Mouse (Mus musculus): Measurements from ENCODE around the gene Rbms1.

Gene Rbms1

GRCm38 (mm10) chr2:60711098-60711880 lies 251.7 kb downstream of the Rbms1 start:
- peak; percentile 13 for DNase-seq (ENCODE audit: low read depth)

- DNase-seq (ENCODE audit: low read depth), result no peak
These were observed 252.7 kb downstream of the Rbms1 start for GRCm38 (mm10) chr2:60710317-60710716.

- no peak for DNase-seq (ENCODE audit: low read depth)
These were observed 254.3 kb downstream of the Rbms1 start for GRCm38 (mm10) chr2:60708671-60709070.

GRCm38 (mm10) chr2:60706866-60707265 lies 256.1 kb downstream of the Rbms1 start:
- DNase-seq (ENCODE audit: low read depth), result no peak

- no peak for DNase-seq (ENCODE audit: low read depth)
These were observed 257.6 kb downstream of the Rbms1 start for GRCm38 (mm10) chr2:60705426-60705825.

- no peak for DNase-seq (ENCODE audit: low read depth)
These were observed 259.7 kb downstream of the Rbms1 start for GRCm38 (mm10) chr2:60703315-60703714.

GRCm38 (mm10) chr2:60700956-60701355 lies 262.0 kb downstream of the Rbms1 start:
- no peak for DNase-seq (ENCODE audit: low read depth)

Data from induced T-regulatory cell, adult 2 months (primary cell).